Mouse (Mus musculus): ENCODE measurements around the gene B4galnt1. TPM values are rescaled to one million over a fixed set of nuclear protein-coding genes. Genes with fewer than 3 reads are reported as not detected.

Gene B4galnt1
- polyA plus RNA-seq, 1 experiment from 2014 or later = 12.7 TPM

DNA sequence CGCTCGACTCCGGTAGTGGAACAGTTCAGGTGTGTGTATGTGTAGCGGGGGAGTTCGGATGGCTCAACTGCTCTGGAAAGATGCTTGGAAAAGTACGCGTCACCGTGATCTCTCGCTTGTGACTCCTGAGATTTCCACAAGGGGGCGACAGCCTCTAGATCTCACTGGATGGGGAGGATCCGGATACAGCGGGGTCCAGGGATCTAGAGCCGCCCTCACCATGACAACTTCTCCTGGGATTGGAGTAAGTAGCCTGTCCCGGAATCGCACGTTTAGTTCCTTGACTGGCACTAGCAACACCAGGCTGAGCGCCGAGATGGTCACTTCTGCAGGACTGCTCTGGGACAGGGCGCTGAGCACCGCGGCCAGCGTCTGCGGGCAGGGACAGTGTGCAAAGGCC, 12.7 kb downstream of the B4galnt1 start:
- Histone ChIP-seq H3K27me3 (ENCODE audit: insufficient read depth, poor library complexity, severe bottlenecking) (peaks cover 82% of the 10 kb centered on the region), H3K27ac (no peak overlapping the region), H3K4me1 (replicated peaks) (peaks cover 45% of the 10 kb centered on the region), H3K4me3 (peak overlapping the region; percentile 48), H3K36me3 (0 out of 2 replicates have a peak, but pooled peaks cover 3% of the 10 kb centered on the region), H3K9me3 (no peaks in the 10 kb centered on the region)
- DNase-seq (ENCODE audit: low spot score) = peak; percentile 89
- 1% methylated on average over 23 of the region's 23 CpGs for WGBS

DNA sequence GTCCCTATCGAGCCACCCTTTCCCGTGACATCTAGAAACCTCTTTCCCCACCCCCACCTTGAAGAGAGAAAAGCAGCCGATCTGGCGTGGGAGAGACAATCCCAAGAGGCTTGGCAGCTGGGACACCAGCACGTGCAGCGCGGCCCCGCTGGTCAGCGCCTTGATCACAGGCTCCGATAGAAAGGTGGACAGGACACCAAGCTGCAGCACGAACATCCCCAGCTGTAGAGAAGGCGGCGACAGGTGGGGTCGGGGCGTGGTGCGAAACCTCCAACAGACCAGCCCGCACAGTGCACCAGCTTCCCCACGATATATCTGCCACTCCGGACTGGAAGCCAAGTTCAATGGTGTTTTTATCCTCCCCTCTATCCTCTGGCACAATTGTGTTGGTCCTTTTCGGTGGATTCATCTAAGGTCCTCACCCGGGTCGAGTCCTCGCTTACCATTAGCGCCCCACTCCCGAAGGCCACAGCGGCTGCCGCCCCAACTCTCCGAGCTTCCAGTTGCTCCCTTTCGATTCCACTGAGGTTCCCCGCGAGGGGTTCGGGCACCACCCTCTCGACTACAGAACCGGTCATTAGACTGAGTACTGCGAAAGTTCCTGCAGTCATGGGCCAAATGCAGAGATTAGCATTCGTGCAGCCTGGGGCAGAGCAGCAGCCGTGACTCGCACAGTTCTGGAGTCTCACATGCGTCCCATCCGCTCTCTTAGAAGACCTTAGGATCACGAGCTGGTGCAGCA, 13.4 kb downstream of the B4galnt1 start:
- DNase-seq (ENCODE audit: low spot score) = peak; percentile 39
- no peaks in the 10 kb centered on the region for H3K9me3 ChIP-seq
- no peak overlapping the region for H3K27ac ChIP-seq

DNA sequence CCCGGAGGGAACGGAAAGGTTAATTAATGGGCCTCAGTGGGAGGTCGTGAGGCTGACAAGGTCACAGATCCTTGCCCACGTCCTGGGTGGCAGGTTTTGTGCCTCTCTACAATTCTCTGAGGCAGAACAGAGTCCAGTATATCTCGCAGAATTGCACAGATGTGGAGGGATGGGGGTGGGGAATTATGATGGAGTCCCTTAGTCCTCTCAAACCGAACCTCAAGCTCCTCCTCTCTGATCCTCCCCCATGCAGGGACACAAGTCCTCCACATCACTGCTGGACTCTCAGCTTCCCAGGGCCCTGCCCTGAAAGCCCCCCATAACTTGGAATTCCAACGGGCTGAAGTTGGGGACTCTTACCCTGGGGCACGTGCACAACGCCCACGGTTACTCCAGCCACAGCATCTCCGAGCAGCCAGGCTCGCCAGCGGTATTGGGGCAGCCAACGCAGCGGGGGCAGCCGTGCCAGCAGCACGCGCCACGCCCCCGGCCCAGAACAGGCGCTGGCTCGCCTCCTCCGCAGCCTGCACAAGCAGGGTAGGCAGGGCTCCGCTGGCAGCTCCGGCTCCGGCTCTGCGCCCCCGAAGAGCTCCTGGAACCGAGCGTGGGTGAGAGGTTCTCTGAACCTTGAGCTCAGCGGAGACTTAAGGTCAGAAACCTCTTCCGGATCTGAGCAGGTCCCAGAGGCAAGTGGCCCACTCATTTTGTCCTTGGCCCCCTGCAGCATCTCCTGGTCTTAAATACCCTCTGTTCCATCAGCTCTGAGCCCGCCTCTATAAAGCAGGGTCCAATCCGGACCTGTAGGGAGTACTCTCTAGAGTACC, 15.1 kb downstream of the B4galnt1 start, which contains the start of gene Slc26a10:
Gene Slc26a10, minus strand, starts transcription at position 775 of the 824 bp plus-strand sequence.
- Histone ChIP-seq H3K9me3 (no peaks in the 10 kb centered on the region), H3K27ac (no peak within 1 kb of the TSS), H3K27me3 (ENCODE audit: insufficient read depth, poor library complexity, severe bottlenecking) (peaks cover 96% of the 10 kb centered on the region), H3K4me3 (peak within 1 kb of the TSS; percentile 35), H3K36me3 (peaks cover 17% of the 10 kb centered on the region), H3K4me1 (replicated peaks) (peaks cover 65% of the 10 kb centered on the region)
- peak; percentile 35 for DNase-seq (ENCODE audit: low spot score)
- 2% methylated on average over 34 of the region's 34 CpGs for WGBS

More for the DNA sequence above, 13.4 kb downstream of the B4galnt1 start:
- Histone ChIP-seq H3K27me3 (ENCODE audit: insufficient read depth, poor library complexity, severe bottlenecking) (peaks cover 89% of the 10 kb centered on the region), H3K4me1 (replicated peaks) (peaks cover 49% of the 10 kb centered on the region), H3K36me3 (peaks cover 9% of the 10 kb centered on the region), H3K4me3 (peak overlapping the region; percentile 48)
- WGBS = 4% methylated on average over 41 of the region's 41 CpGs

DNA sequence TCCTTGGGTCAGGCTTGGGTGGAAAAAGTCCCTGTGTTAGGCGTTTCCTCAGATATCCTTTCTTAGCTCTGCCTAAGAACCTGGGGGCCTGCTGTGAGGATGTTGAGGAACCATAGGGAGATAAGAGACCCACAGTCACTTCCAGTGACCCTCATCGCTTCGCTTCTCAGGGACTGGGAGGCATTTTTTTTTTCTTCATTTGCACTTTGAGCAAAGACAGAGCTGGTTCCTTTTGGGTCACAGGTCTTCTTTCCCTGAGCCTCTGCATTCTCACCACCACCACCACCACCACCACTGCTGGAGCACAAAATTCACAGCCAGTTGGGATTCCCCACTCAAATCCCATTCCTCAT, 15.6 kb downstream of the B4galnt1 start:
- Histone ChIP-seq H3K36me3 (peaks cover 19% of the 10 kb centered on the region), H3K27ac (no peak overlapping the region), H3K4me1 (replicated peaks) (peaks cover 71% of the 10 kb centered on the region), H3K4me3 (peak overlapping the region; percentile 35; the same call in 1 of the 2 replicates), H3K9me3 (no peaks in the 10 kb centered on the region), H3K27me3 (ENCODE audit: insufficient read depth, poor library complexity, severe bottlenecking) (peaks cover 99% of the 10 kb centered on the region)
- DNase-seq (ENCODE audit: low spot score) = no peak
- WGBS = 9% methylated on average over 3 of the region's 3 CpGs

DNA sequence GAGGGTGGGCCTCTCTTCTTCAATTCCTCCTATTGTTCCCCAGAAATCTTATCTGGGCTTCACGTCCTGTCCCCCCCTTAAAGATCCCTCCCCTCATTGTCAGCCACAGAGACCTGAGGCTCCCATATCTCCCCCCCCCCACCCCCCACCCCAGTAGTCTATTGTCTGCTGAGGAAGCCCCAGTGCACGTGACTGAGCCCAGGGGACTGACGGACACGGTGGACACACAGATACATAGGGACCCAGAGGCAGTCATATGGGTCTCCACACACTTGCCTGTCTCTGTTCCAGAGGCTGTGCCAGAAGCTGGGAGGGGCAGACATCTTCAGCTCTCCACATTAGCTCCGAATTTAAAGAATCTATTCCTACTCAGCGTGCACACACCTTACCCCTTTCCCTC, 16.5 kb downstream of the B4galnt1 start:
- DNase-seq (ENCODE audit: low spot score) = no peak
- H3K27ac ChIP-seq = no peak overlapping the region
- WGBS = 71% methylated on average over 6 of the region's 6 CpGs
- peaks cover 26% of the 10 kb centered on the region for H3K36me3 ChIP-seq
- no peak overlapping the region for H3K4me3 ChIP-seq
- H3K9me3 ChIP-seq = no peaks in the 10 kb centered on the region
- peaks cover 96% of the 10 kb centered on the region for H3K27me3 ChIP-seq (ENCODE audit: insufficient read depth, poor library complexity, severe bottlenecking)
- peaks cover 70% of the 10 kb centered on the region for H3K4me1 ChIP-seq (replicated peaks)

DNA sequence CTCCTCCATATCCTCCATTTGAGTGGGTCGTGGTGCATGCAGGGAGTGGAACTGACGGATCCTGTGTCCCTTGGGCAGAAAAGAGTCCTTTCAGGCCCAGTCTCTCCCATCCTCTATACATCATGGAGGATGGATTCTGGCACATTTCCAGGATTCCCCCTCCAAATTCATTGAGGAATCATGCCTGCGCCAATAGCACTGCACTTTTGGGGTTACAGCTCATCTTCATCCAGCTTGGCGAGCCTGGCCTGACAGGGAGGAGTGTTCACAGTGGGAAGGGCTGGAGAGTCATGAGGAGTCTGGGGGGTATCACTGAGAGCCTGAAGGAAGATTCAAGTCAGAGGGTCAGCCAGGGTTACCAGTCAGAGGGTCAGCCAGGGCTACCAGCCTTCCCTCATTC, 17.6 kb downstream of the B4galnt1 start:
- Histone ChIP-seq H3K36me3 (peaks cover 33% of the 10 kb centered on the region), H3K4me1 (replicated peaks) (peaks cover 67% of the 10 kb centered on the region), H3K27ac (no peak overlapping the region), H3K4me3 (no peak overlapping the region), H3K27me3 (ENCODE audit: insufficient read depth, poor library complexity, severe bottlenecking) (peaks cover 86% of the 10 kb centered on the region), H3K9me3 (peaks cover 3% of the 10 kb centered on the region; the same call in 1 of the 2 replicates)
- no peak for DNase-seq (ENCODE audit: low spot score)
- 91% methylated on average over 4 of the region's 4 CpGs for whole genome bisulfite sequencing

DNA sequence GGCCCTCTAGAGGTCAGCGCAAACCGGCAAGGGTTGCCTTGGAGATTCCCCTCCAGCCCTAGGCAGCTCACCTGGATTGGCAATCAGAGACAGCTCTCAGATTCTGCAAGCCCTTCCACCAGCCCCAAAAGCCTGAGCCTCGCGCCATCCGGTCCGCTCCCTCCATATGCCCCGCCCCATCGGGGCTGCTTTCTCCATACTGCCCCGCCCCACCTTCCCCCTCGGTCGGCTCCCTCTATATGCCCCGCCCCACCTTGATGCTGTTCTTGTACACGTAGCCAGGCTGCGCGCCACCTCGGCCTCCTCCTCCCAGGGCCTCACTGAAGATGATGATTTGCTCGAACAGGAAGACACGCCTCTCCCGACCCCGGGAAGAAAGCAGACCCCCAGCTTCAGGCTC, 18.7 kb downstream of the B4galnt1 start:
- WGBS = 14% methylated on average over 20 of the region's 20 CpGs
- 0 out of 2 replicates have a peak overlapping the region, but pooled peaks have one; percentile 45 for H3K27ac ChIP-seq
- peaks cover 66% of the 10 kb centered on the region for H3K4me1 ChIP-seq (replicated peaks)
- DNase-seq (ENCODE audit: low spot score) = no peak
- H3K4me3 ChIP-seq = peak overlapping the region; percentile 27
- peaks cover 33% of the 10 kb centered on the region for H3K36me3 ChIP-seq
- peaks cover 75% of the 10 kb centered on the region for H3K27me3 ChIP-seq (ENCODE audit: insufficient read depth, poor library complexity, severe bottlenecking)
- H3K9me3 ChIP-seq = peaks cover 3% of the 10 kb centered on the region; the same call in 1 of the 2 replicates

DNA sequence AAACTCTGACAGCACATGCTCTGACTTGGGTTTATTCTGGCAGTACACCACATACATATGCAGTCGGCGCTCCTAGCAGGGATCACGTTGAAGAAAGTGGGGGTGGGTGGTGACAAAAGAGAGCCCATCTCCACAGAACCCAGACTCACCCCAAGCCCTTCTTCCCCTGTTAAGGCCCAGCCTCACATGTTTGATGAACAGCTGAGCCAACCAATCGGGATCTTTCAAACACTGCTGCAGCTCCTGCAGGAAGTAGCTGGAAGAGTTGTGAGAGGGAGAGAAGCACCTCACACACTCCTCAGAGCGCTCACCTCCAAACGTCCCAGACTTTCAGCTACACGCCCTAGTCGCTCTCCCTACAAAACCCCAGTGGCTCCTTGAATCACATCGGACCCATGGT, 20.1 kb downstream of the B4galnt1 start:
- DNase-seq (ENCODE audit: low spot score) = no peak
- Histone ChIP-seq H3K4me3 (no peak overlapping the region), H3K27ac (no peak overlapping the region), H3K9me3 (peaks cover 3% of the 10 kb centered on the region; the same call in 1 of the 2 replicates), H3K4me1 (replicated peaks) (peaks cover 67% of the 10 kb centered on the region), H3K36me3 (peaks cover 33% of the 10 kb centered on the region), H3K27me3 (ENCODE audit: insufficient read depth, poor library complexity, severe bottlenecking) (peaks cover 61% of the 10 kb centered on the region)
- WGBS = 67% methylated on average over 9 of the region's 9 CpGs

DNA sequence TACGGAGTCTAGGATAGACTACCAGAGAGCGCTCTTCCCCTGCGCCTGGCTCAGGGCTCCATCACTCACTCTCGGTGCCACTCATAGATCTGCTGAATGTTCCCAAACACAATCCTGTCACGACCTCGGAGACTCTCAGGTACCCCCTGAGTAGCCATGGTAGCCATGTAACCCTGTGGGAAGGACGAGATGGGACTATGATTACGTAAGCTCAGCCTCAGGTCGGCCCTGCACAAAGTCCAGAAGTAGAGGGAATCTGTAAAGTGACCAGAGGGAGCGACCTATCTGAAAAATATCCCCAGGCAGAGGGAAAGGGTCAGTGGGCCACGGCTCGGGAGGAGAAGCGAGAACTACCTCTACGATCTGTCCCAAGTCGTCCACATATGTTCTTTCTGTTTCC, 20.5 kb downstream of the B4galnt1 start:
- Histone ChIP-seq H3K4me1 (replicated peaks) (peaks cover 67% of the 10 kb centered on the region), H3K27me3 (ENCODE audit: insufficient read depth, poor library complexity, severe bottlenecking) (peaks cover 58% of the 10 kb centered on the region)
- WGBS = 85% methylated on average over 15 of the region's 15 CpGs

DNA sequence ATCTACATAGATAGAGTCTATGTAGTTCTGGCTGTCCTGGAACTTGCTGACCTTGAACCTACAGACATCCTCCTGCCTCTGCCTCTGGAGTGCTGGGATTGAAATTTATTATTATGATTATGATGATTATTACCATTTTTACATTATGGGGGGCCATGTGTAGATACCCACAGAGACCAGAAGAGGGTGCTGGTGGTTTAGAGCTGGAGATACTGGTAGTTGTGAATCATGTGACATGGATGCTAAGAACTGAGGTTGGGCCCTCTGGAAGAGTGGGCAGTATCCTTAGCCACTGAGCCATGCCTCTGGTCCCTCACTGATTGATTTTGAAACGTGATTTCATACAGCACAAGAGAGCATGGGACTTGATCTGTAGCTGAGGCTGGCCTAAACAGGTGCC, 21.4 kb downstream of the B4galnt1 start:
- peaks cover 72% of the 10 kb centered on the region for H3K4me1 ChIP-seq (replicated peaks)
- DNase-seq (ENCODE audit: low spot score) = no peak
- H3K36me3 ChIP-seq = peaks cover 44% of the 10 kb centered on the region
- H3K4me3 ChIP-seq = no peak overlapping the region
- WGBS = 82% methylated on average over 1 of the region's 1 CpGs
- no peak overlapping the region for H3K27ac ChIP-seq
- peaks cover 3% of the 10 kb centered on the region; the same call in 1 of the 2 replicates for H3K9me3 ChIP-seq
- peaks cover 51% of the 10 kb centered on the region for H3K27me3 ChIP-seq (ENCODE audit: insufficient read depth, poor library complexity, severe bottlenecking)

More for the DNA sequence above, 20.5 kb downstream of the B4galnt1 start:
- no peak for DNase-seq (ENCODE audit: low spot score)
- Histone ChIP-seq H3K36me3 (peaks cover 34% of the 10 kb centered on the region), H3K9me3 (peaks cover 3% of the 10 kb centered on the region; the same call in 1 of the 2 replicates), H3K27ac (no peak overlapping the region), H3K4me3 (no peak overlapping the region)

DNA sequence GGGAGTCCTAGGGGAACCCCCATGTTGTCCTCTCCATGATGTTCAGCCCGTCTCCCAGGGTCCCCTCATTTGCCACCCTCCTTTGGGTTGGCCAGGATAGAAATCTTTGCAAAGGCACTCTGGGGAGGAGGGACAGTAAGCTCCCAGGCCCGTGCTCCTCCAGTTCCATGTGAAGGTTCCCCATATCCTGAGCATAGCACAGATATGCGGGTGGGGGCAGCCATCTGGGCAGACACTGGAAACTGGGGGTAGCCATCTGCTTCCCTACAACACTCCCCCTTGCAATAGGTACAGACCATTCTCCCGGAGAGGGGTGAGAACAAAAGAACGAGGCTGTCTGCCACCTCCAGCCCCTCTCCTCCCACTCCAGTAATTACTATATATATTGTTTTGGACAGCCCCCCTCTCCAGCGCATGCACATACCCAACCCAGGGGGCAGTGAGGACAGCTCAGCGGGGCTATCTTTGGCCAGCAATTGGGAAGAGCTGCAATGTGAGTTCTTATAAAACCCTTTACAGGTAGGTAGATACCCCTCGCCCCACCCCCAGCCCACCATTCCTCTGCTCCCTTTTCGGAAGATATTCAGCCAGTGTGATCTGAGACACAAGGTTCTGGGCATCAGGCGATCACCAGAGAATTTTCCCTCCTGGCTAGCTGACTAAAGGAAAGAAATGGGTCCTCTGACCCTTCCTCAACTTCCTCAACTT, 22.5 kb downstream of the B4galnt1 start:
- H3K9me3 ChIP-seq = peaks cover 3% of the 10 kb centered on the region; the same call in 1 of the 2 replicates
- peaks cover 40% of the 10 kb centered on the region for H3K27me3 ChIP-seq (ENCODE audit: insufficient read depth, poor library complexity, severe bottlenecking)
- H3K4me1 ChIP-seq (replicated peaks) = peaks cover 74% of the 10 kb centered on the region
- H3K36me3 ChIP-seq = peaks cover 52% of the 10 kb centered on the region
- peak overlapping the region; percentile 94 for H3K27ac ChIP-seq
- H3K4me3 ChIP-seq = peak overlapping the region; percentile 76
- 48% methylated on average over 10 of the region's 10 CpGs for WGBS
- no peak for DNase-seq (ENCODE audit: low spot score)

DNA sequence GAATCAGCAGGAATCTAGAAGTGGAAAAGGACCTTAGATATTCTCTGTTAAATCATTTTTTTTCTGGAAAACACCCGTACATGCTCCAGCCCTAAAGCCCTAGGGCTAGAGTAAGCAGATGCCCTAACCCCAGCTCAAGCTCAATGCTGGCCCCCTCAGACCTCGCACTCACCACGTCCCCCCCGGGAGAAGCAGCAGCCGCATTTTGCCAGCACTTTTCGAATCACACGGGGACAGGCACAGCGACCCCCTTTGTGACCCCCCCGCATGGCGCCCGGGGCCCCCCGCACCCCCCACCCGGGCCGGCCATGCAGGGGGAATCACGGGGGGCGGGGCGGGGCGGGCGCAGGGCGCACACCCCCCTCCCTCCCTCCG, 23.0 kb downstream of the B4galnt1 start:
- Histone ChIP-seq H3K27ac (peak overlapping the region; percentile 94), H3K4me1 (replicated peaks) (peaks cover 79% of the 10 kb centered on the region), H3K9me3 (peaks cover 3% of the 10 kb centered on the region; the same call in 1 of the 2 replicates), H3K4me3 (peak overlapping the region; percentile 76), H3K27me3 (ENCODE audit: insufficient read depth, poor library complexity, severe bottlenecking) (peaks cover 35% of the 10 kb centered on the region), H3K36me3 (peaks cover 53% of the 10 kb centered on the region)
- no peak for DNase-seq (ENCODE audit: low spot score)
- WGBS = 2% methylated on average over 21 of the region's 21 CpGs
